Mouse (Mus musculus) liver, embryonic 14.5 days (tissue): ENCODE measurements around the gene Grrp1. TPM values are rescaled to one million over a fixed set of nuclear protein-coding genes. Genes with fewer than 3 reads are reported as not detected.

Experiments used
- ATAC-seq: fragments of 200-750 bp; cut with Nextera tagmentation; 2 replicates; pipeline ENCODE4 v1.8.0; 2017; ENCODE audit warnings: moderate number of reproducible peaks, mild to moderate bottlenecking, moderate library complexity; ENCODE audit not compliant: insufficient read depth
- DNase-seq, 3 experiments: peaks; one replicate each; pipeline ENCODE4 v3.0.0-alpha.2; 2012 to 2013; ENCODE audit warnings: low read depth in 3 of 3, low spot score in 3 of 3
- H3K27ac ChIP-seq: fragments of 300-500 bp; sonication (generic); 2 replicates; pipeline ENCODE4 v1.5.1; 2014; ENCODE audit warnings: moderate library complexity, mild to moderate bottlenecking, control low read depth, inconsistent platforms
- H3K27me3 ChIP-seq: fragments of 300-500 bp; sonication (generic); 2 replicates; pipeline ENCODE4 v1.6.1; 2014; ENCODE audit warnings: mild to moderate bottlenecking, low read length, moderate library complexity; ENCODE audit not compliant: control insufficient read depth, insufficient read depth
- H3K36me3 ChIP-seq: fragments of 300-500 bp; sonication (generic); replicated peaks from 2 replicates; pipeline ENCODE4 v1.6.1; 2014; ENCODE audit warnings: low read depth; ENCODE audit not compliant: control insufficient read depth, insufficient read depth
- H3K4me1 ChIP-seq, 2 experiments: fragments of 200-500 bp in 1 of 2; fragments of 300-500 bp in 1 of 2; sonication (generic) in 1 of 2; replicated peaks; 2 replicates each; pipeline ENCODE4 v1.6.1; 2012 to 2014; ENCODE audit warnings: antibody characterized with exemption in 1 of 2, inconsistent platforms in 1 of 2, low read length in 1 of 2; ENCODE audit not compliant: control insufficient read depth in 2 of 2, insufficient read depth in 2 of 2
- H3K4me2 ChIP-seq: fragments of 300-500 bp; sonication (generic); 2 replicates; pipeline ENCODE4 v1.6.1; 2014; ENCODE audit warnings: low read depth, mild to moderate bottlenecking, control low read depth, moderate library complexity
- H3K4me3 ChIP-seq, 2 experiments: fragments of 200-500 bp in 1 of 2; fragments of 300-500 bp in 1 of 2; sonication (generic) in 1 of 2; 2 replicates each; pipeline ENCODE4 v1.5.1; 2012 to 2014; ENCODE audit warnings: low read depth in 2 of 2, low read length in 2 of 2, mild to moderate bottlenecking in 2 of 2, control low read depth in 1 of 2, inconsistent platforms in 1 of 2, moderate library complexity in 1 of 2; ENCODE audit not compliant: insufficient read depth in 1 of 2
- H3K9ac ChIP-seq: fragments of 300-500 bp; sonication (generic); replicated peaks from 2 replicates; pipeline ENCODE4 v1.6.1; 2014; ENCODE audit warnings: mild to moderate bottlenecking, control low read depth, moderate library complexity
- H3K9me3 ChIP-seq: fragments of 300-500 bp; sonication (generic); 2 replicates; pipeline ENCODE4 v1.6.1; 2016; ENCODE audit warnings: low read length, mixed read lengths; ENCODE audit not compliant: control insufficient read depth
- CTCF ChIP-seq: IDR thresholded peaks from 2 replicates; pipeline ENCODE4 v1.5.1; 2016; ENCODE audit warnings: antibody characterized with exemption, low read depth, control low read depth
- EP300 ChIP-seq: IDR thresholded peaks from 2 replicates; pipeline ENCODE4 v1.6.1; 2016; ENCODE audit warnings: antibody characterized with exemption, low read depth
- WGBS: fragments of 180-500 bp; shearing (Covaris S2); extraction: QIAGEN DNeasy Blood & Tissue Kit; methylation state at CpG from one replicate; pipeline ENCODE4 v1.1.7; 2014; ENCODE audit not compliant: insufficient replicate concordance; 5-methylcytosine and 5-hydroxymethylcytosine counted together
- polyA plus RNA-seq, 2 experiments: library from polyadenylated mRNA; depleted of rRNA in 1 of 2; stranded (reverse) in 1 of 2; unstranded in 1 of 2; fragments of >200 nt; fragmentation: Nextera tagmentation in 1 of 2; extraction: Ambion mirVana in 1 of 2; gene quantifications; 2 replicates each; pipeline versions ENCODE4 v1.2.1 to v1.2.3; 2012 to 2014

The Grrp1 gene
- polyA plus RNA-seq, 2 experiments, result 0.55 to 0.77 TPM

- Histone ChIP-seq H3K27ac (no peak overlapping the region), H3K9ac (no peak overlapping the region), H3K36me3 (no peaks in the 10 kb centered on the region), H3K4me3 (no peak overlapping the region), H3K27me3 (peaks cover 2% of the 10 kb centered on the region; the same call in 1 of the 2 replicates), H3K4me2 (peak overlapping the region; percentile 9; the same call in 1 of the 2 replicates), H3K9me3 (no peaks in the 10 kb centered on the region), H3K4me1 (peaks cover 0 to 3% of the 10 kb centered on the region in 2 experiments; a peak in 2 of 4 replicates)
- TF ChIP-seq EP300 (no peak), CTCF (no peak)
- ATAC-seq (no peak), DNase-seq (no peak)
- 24% methylated on average over 19 of the region's 19 CpGs for WGBS
Observed at GRCm38 (mm10) chr4:134237582-134238278, 16.2 kb downstream of the Grrp1 start.

- ATAC-seq, result no peak
- TF ChIP-seq EP300, result no peak
- no peak for TF ChIP-seq CTCF
- peaks cover 2% of the 10 kb centered on the region; the same call in 1 of the 2 replicates for H3K27me3 ChIP-seq
- no peaks in the 10 kb centered on the region for H3K9me3 ChIP-seq
- no peak overlapping the region for H3K4me3 ChIP-seq
- H3K36me3 ChIP-seq, result no peaks in the 10 kb centered on the region
- WGBS, result 48% methylated on average over 5 of the region's 5 CpGs
- H3K9ac ChIP-seq, result no peak overlapping the region
- DNase-seq, result no peak
- H3K4me1 ChIP-seq, result peaks cover 0 to 3% of the 10 kb centered on the region in 2 experiments; a peak in 2 of 4 replicates
- H3K4me2 ChIP-seq, result no peak overlapping the region
- no peak overlapping the region for H3K27ac ChIP-seq
Observed at GRCm38 (mm10) chr4:134234876-134235275, 19.0 kb downstream of the Grrp1 start.

GRCm38 (mm10) chr4:134230431-134230830 is 23.5 kb downstream of the Grrp1 start:
- Histone ChIP-seq H3K27ac (no peak overlapping the region), H3K4me3 (no peak overlapping the region), H3K36me3 (no peaks in the 10 kb centered on the region), H3K4me2 (no peak overlapping the region), H3K9me3 (no peaks in the 10 kb centered on the region), H3K9ac (no peak overlapping the region), H3K27me3 (no peaks in the 10 kb centered on the region), H3K4me1 (no peaks in the 10 kb centered on the region)
- 36% methylated on average over 8 of the region's 8 CpGs for WGBS
- no peak for TF ChIP-seq CTCF
- TF ChIP-seq EP300, result no peak
- DNase-seq (no peak), ATAC-seq (no peak)

GRCm38 (mm10) chr4:134227194-134227593 is 26.7 kb downstream of the Grrp1 start, which contains the start of gene Catsper4:
Gene Catsper4, minus strand, starts transcription at chr4:134227383.
- no peaks in the 10 kb centered on the region for H3K27me3 ChIP-seq
- WGBS, result 58% methylated on average over 8 of the region's 8 CpGs
- H3K36me3 ChIP-seq, result no peaks in the 10 kb centered on the region
- no peak; the same call in 1 of the 2 replicates for TF ChIP-seq CTCF
- no peak for TF ChIP-seq EP300
- ATAC-seq, result no peak
- no peaks in the 10 kb centered on the region for H3K9me3 ChIP-seq
- H3K9ac ChIP-seq, result no peak within 1 kb of the TSS
- no peak within 1 kb of the TSS for H3K27ac ChIP-seq
- DNase-seq, result no peak
- no peak within 1 kb of the TSS for H3K4me3 ChIP-seq
- H3K4me2 ChIP-seq, result no peak within 1 kb of the TSS
- H3K4me1 ChIP-seq, result peaks cover 0 to 4% of the 10 kb centered on the region in 2 experiments; a peak in 1 of 4 replicates

- peak; percentile 50; the same call in 1 of the 2 replicates for ATAC-seq
- no peak for TF ChIP-seq EP300
- no peak for TF ChIP-seq CTCF
- no peak for DNase-seq
- Histone ChIP-seq H3K9me3 (no peaks in the 10 kb centered on the region), H3K27me3 (no peaks in the 10 kb centered on the region), H3K9ac (no peak overlapping the region), H3K4me1 (peaks cover 0 to 4% of the 10 kb centered on the region in 2 experiments; a peak in 1 of 4 replicates), H3K36me3 (no peaks in the 10 kb centered on the region), H3K4me3 (no peak overlapping the region), H3K4me2 (no peak overlapping the region), H3K27ac (no peak overlapping the region)
- WGBS, result 39% methylated on average over 11 of the region's 11 CpGs
Observed at GRCm38 (mm10) chr4:134222793-134223600, 30.9 kb downstream of the Grrp1 start.
